Mouse (Mus musculus) retina, embryonic 14.5 days (tissue): ENCODE measurements around the gene Naif1.

Experiments
- DNase-seq: peaks from one replicate; pipeline ENCODE4 v3.0.0-alpha.2; 2015; ENCODE audit warnings: low spot score

The Naif1 gene

DNA sequence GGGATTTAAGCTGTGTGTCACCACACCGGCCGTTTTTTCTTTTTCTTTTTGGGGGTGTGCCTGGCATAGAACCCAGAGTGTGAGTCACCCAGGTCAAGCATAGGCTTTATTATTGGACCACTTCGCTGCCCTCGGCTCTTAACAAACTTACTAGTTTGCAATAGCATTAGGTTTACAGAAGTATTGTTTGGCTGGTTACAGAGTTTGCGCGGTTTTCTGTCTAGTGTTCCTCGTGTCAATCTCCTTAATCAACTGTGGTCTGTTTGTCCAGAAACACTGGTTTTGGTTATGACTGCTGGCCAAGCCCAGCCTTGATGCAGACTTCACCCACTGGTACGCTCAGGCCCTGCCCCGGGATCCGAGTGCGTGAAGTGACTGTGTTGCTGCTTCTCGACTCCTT lies 52.6 kb downstream of the Naif1 start:
- no peak for DNase-seq

DNA sequence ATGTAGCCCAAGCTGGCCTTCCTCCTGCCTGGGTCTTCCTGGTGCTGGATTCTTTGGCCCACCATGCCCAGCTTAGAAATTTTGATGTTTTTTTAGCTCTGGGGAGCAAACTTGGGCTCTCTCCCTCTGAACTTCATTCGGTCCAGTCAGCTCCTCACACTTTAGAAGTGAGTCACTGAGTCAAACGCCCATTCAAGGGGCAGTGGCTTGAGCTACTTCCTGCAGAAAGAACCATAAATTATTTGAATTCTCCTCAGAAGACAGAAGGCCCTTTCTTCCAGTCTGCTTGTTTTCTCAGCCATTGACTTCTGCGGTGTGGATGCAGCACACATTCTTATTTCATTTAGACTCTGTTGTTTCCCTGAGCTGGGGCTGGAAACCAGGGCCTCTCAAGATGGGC lies 53.3 kb downstream of the Naif1 start:
- no peak for DNase-seq

DNA sequence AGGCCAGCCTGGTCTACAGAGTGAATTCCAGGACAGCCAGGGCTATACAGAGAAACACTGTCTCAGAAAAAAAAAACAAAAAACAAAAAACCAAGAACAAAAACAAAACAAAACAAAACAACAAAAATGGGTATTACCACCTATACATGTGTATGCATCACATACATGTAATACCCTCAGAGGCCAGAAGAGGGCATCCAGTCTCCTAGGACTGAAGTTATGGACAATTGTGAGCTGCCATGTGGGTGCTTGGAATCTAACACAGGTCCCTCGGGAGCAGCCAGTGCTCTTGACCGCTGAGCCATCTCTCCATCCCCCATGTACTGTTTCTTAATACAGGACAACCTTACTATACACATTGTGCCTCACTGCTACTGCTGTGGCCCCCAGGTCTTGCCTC lies 55.3 kb downstream of the Naif1 start:
- no peak for DNase-seq
